Mouse (Mus musculus) kidney, adult 2 months (tissue): Measurements from ENCODE around the gene 2810408A11Rik.

Source experiments
- CTCF ChIP-seq: fragments of 200-500 bp; conservative IDR thresholded peaks from 2 replicates; pipeline ENCODE4 v1.5.1; 2011; ENCODE audit warnings: low read depth, mild to moderate bottlenecking, control low read depth, low read length, moderate library complexity, mixed read lengths; ENCODE audit not compliant: insufficient read depth, insufficient read length
- POLR2A ChIP-seq: fragments of 200-500 bp; IDR thresholded peaks from one replicate; pipeline ENCODE4 v1.6.1; 2011; ENCODE audit warnings: low read depth, low read length, control low read depth

GRCm38 (mm10) chr11:69914917-69915430, 14.2 kb upstream of the 2810408A11Rik start:
- TF ChIP-seq CTCF: no peak
- no peak for TF ChIP-seq POLR2A
